Mouse (Mus musculus) stomach, embryonic 14.5 days (tissue): ENCODE results near the gene Ust. TPM values are rescaled to one million over a fixed set of nuclear protein-coding genes. Genes with fewer than 3 reads are reported as not detected.
A peak's percentile ranks its signal among the peaks of the same experiment; 100 is the strongest.

ENCODE experiments used
- ATAC-seq: fragments of 200-750 bp; cut with Nextera tagmentation; 2 replicates; pipeline ENCODE4 v1.8.0; 2017; ENCODE audit warnings: low read depth, moderate TSS enrichment; ENCODE audit not compliant: insufficient number of reproducible peaks, insufficient read depth, low FRiP score
- H3K27ac ChIP-seq: fragments of 300-500 bp; sonication (generic); 2 replicates; pipeline ENCODE4 v1.5.1; 2014; ENCODE audit warnings: mild to moderate bottlenecking, low read length, moderate library complexity, mixed read lengths
- H3K27me3 ChIP-seq: fragments of 300-500 bp; sonication (generic); 2 replicates; pipeline ENCODE4 v1.6.1; 2014; ENCODE audit warnings: low read length, control low read depth, mixed read lengths; ENCODE audit not compliant: control insufficient read depth, insufficient read depth
- H3K36me3 ChIP-seq: fragments of 300-500 bp; sonication (generic); 2 replicates; pipeline ENCODE4 v1.6.1; 2014; ENCODE audit warnings: mild to moderate bottlenecking, control low read depth, low read length, moderate library complexity, mixed read lengths; ENCODE audit not compliant: control insufficient read depth, insufficient read depth
- H3K4me1 ChIP-seq: fragments of 300-500 bp; sonication (generic); 2 replicates; pipeline ENCODE4 v1.6.1; 2014; ENCODE audit warnings: low read length, control low read depth, mixed read lengths; ENCODE audit not compliant: control insufficient read depth, insufficient read depth
- H3K4me2 ChIP-seq: fragments of 300-500 bp; sonication (generic); replicated peaks from 2 replicates; pipeline ENCODE4 v1.6.1; 2014; ENCODE audit warnings: low read depth, low read length, control low read depth
- H3K4me3 ChIP-seq: fragments of 300-500 bp; sonication (generic); 2 replicates; pipeline ENCODE4 v1.5.1; 2014; ENCODE audit warnings: low read depth, low read length, control low read depth
- H3K9ac ChIP-seq: fragments of 300-500 bp; sonication (generic); replicated peaks from 2 replicates; pipeline ENCODE4 v1.6.1; 2014; ENCODE audit warnings: low read depth, mild to moderate bottlenecking, control low read depth, low read length, moderate library complexity, mixed read lengths
- H3K9me3 ChIP-seq: fragments of 300-500 bp; sonication (generic); 2 replicates; pipeline ENCODE4 v1.6.1; 2016; ENCODE audit warnings: low read depth, low read length, control low read depth; ENCODE audit not compliant: control insufficient read depth
- WGBS: fragments of 180-500 bp; shearing (Covaris S2); extraction: QIAGEN DNeasy Blood & Tissue Kit; methylation state at CpG from one replicate; pipeline ENCODE4 v1.1.7; 2014; 5-methylcytosine and 5-hydroxymethylcytosine counted together
- polyA plus RNA-seq: library from polyadenylated mRNA; unstranded; fragments of >200 nt; fragmentation: Nextera tagmentation; extraction: Ambion mirVana; gene quantifications from 2 replicates; pipeline ENCODE4 v1.2.1, GENCODE M21; 2014

The Ust gene
- polyA plus RNA-seq, 1 experiment from 2014 or later: 6.3 TPM

DNA sequence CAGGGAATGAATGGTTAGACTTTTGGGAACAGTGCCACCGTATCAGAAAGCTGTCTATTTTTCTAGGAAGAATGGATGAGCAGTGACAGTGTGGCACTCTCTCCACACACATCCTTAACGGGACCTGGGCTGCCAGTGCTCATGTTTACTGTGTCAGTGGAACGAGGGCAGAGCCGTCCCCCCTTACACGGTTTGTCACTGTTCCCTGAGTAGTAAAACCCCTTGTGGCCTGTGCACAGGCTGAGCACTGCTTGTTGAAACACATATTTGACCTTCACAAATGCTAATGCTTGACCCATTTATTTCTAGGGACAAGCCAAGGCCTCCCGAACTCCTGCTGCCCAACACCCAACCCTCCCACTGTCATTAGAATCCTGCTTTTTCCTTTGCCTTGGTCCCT lies 209.2 kb downstream of the Ust start:
- no peak for ATAC-seq
- WGBS: 60% methylated on average over 6 of the region's 6 CpGs
- no peak overlapping the region for H3K27ac ChIP-seq
- no peak overlapping the region for H3K4me3 ChIP-seq
- H3K36me3 ChIP-seq: no peaks in the 10 kb centered on the region
- no peak overlapping the region for H3K9ac ChIP-seq
- no peaks in the 10 kb centered on the region for H3K27me3 ChIP-seq
- no peak overlapping the region for H3K4me2 ChIP-seq
- H3K4me1 ChIP-seq: no peaks in the 10 kb centered on the region
- no peaks in the 10 kb centered on the region for H3K9me3 ChIP-seq

DNA sequence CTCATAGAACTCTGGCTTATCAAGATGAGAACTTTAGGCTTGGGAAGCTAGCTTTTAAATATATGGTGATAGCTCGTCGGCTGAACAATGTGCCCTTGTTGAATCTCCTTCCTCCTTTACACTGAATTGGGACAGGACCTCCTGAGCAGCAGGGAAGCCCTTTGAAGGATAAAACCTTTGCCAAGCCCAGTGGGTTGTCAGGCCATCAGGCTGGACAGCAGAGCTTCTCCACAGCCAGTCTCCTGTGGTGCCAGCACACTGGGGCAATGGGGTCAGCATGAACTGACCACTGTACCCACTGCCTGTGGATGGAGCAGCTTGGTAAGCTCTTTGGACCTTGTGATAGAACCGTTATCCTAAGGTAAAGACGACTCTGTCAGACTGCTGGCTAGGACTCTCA lies 214.4 kb downstream of the Ust start:
- no peak for ATAC-seq
- Histone ChIP-seq H3K27ac (no peak overlapping the region), H3K36me3 (no peaks in the 10 kb centered on the region), H3K4me3 (no peak overlapping the region), H3K9me3 (no peaks in the 10 kb centered on the region), H3K4me2 (no peak overlapping the region), H3K27me3 (no peaks in the 10 kb centered on the region), H3K4me1 (no peaks in the 10 kb centered on the region), H3K9ac (no peak overlapping the region)
- WGBS: 83% methylated on average over 4 of the region's 4 CpGs

DNA sequence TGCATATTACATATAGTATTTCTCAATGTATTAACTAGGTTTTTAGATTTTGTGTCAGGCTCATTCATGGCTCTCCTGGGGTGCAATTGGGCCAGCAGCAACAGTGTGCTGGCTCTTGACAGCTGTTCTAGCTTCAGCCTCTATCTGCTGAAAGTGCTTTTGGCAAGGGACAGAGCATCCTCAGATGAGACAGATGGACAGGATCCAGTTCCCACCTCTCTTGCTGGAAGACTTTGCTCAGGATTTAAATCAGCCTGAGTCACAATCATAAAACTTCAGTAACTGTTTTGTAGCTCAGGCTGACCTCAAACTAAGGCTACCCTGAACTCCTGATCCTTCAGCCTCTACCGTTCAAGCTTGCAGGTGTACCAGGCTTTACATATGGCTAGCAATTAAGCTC lies 219.5 kb downstream of the Ust start:
- ATAC-seq: no peak
- Histone ChIP-seq H3K27ac (no peak overlapping the region), H3K27me3 (no peaks in the 10 kb centered on the region), H3K9me3 (no peaks in the 10 kb centered on the region), H3K9ac (no peak overlapping the region), H3K36me3 (no peaks in the 10 kb centered on the region), H3K4me1 (no peaks in the 10 kb centered on the region), H3K4me2 (no peak overlapping the region), H3K4me3 (no peak overlapping the region)
- WGBS: 93% methylated on average over 1 of the region's 1 CpGs

DNA sequence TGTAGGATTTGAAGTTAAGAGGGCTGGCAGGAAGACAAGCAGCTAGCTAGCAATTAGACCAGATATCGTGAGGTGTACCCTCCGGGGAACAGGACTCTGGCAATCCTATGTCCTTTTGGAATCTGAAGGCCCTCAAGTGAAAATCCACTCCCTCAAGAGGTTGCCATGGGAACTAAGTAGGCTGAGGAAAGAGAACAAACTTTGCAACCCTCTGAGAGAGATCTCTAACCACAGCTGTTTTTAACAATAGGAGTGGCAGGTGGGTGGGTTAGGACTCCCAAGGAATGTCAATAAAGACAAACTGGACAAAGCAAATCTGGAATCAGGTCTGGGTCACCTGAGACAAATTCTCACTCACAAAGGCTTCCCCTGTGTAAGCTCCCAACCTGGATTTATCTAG lies 221.4 kb downstream of the Ust start:
- Histone ChIP-seq H3K36me3 (no peaks in the 10 kb centered on the region), H3K4me1 (no peaks in the 10 kb centered on the region), H3K27ac (no peak overlapping the region), H3K4me3 (no peak overlapping the region), H3K4me2 (no peak overlapping the region), H3K9me3 (no peaks in the 10 kb centered on the region), H3K9ac (no peak overlapping the region), H3K27me3 (no peaks in the 10 kb centered on the region)
- 30% methylated on average over 2 of the region's 2 CpGs for WGBS
- ATAC-seq: no peak; the same call in 1 of the 2 replicates

DNA sequence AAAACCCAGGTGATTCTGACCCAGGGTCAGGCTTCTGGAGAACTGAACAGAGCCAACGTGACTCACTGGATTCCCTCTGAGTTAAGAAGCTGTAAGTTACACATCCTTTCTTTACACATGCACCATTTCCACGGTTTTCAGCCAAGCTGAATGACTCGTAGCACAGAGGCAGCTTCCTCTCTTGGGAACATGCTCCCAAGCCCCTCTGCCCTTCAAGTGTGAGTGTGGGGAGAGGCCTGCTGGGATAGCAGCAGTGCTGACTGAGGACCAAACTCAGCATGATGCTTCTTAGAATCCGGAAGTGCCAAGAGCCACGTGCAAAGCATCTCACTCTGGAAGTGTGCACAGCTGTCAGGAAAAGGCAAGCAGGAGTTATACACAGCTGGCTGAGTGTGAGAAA lies 228.0 kb downstream of the Ust start:
- H3K4me1 ChIP-seq: no peaks in the 10 kb centered on the region
- no peak for ATAC-seq
- H3K27ac ChIP-seq: no peak overlapping the region
- no peak overlapping the region for H3K9ac ChIP-seq
- WGBS: 61% methylated on average over 5 of the region's 5 CpGs
- no peaks in the 10 kb centered on the region for H3K36me3 ChIP-seq
- no peak overlapping the region for H3K4me3 ChIP-seq
- H3K9me3 ChIP-seq: no peaks in the 10 kb centered on the region
- no peaks in the 10 kb centered on the region for H3K27me3 ChIP-seq
- H3K4me2 ChIP-seq: no peak overlapping the region

DNA sequence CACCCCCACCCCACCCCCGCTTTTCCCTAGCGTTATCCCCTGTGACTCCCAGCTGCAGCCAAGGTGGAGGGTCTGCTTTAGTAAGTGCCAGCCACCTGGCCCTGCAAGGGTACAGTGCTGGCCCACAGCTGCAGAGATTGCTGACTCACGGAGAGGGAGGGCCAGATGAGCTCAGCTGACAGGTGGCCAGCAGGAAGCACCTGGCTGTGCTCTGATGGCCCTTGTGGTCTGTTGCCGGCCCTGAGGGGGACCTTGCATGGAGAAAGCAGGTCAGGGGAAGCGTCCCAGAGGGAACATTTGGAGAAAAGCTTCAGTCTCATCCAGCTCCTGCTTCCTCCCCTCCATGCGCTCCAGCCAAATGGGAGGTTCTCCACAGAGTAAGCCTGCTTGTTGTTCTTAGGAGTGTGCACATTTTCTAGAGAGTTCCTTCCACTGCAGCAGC lies 231.3 kb downstream of the Ust start:
- H3K4me3 ChIP-seq: no peak overlapping the region
- 0 out of 2 replicates have a peak overlapping the region, but pooled peaks have one; percentile 3 for H3K9ac ChIP-seq
- no peaks in the 10 kb centered on the region for H3K36me3 ChIP-seq
- no peak overlapping the region for H3K4me2 ChIP-seq
- 19% methylated on average over 6 of the region's 6 CpGs for WGBS
- peak; percentile 61; the same call in 1 of the 2 replicates for ATAC-seq
- no peak overlapping the region for H3K27ac ChIP-seq
- no peaks in the 10 kb centered on the region for H3K4me1 ChIP-seq
- H3K27me3 ChIP-seq: no peaks in the 10 kb centered on the region
- H3K9me3 ChIP-seq: no peaks in the 10 kb centered on the region

DNA sequence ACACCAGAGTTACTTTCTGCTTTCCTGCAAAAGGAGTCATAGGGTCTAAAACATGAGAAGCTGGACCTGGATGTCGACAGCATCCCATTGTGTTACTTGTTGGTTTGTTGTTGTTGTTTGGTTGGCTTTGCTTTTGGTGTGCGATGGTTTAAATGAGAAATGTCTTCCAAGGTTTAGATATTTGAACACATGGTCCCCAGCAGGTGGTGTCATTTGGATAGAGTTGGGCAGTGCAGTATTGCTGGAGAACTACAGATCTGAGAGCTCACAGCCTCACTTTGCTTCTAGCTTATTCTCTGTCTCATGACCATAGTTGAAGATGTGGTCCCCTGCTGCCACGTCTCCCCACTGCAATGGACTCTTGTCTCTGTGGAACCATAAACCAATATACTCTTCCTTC lies 234.6 kb downstream of the Ust start:
- Histone ChIP-seq H3K27ac (no peak overlapping the region), H3K36me3 (no peaks in the 10 kb centered on the region), H3K9me3 (no peaks in the 10 kb centered on the region), H3K4me2 (no peak overlapping the region), H3K27me3 (no peaks in the 10 kb centered on the region), H3K9ac (no peak overlapping the region), H3K4me3 (no peak overlapping the region), H3K4me1 (no peaks in the 10 kb centered on the region)
- WGBS: 88% methylated on average over 3 of the region's 3 CpGs
- no peak for ATAC-seq

DNA sequence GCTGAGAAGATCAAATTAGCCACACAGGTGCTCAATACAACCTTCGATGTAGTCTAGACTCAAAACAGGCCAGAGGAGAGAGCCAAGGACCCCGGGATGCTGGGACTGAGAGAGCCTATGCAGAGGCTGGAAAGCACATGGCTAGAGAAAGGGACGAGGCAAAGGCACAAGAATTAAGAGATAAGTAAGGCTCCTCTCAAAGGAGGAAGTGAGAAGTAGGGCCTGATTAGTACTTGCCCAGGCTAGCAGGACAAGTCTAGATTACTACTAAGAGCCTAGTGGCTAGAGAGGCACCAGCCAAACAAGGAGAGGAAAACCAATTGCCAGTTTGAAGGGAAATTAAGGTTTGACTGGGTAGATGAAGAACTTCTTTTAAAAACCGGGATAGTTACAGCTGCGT lies 241.5 kb downstream of the Ust start:
- Histone ChIP-seq H3K4me1 (no peaks in the 10 kb centered on the region), H3K4me2 (no peak overlapping the region), H3K36me3 (no peaks in the 10 kb centered on the region), H3K27ac (no peak overlapping the region), H3K9ac (no peak overlapping the region), H3K27me3 (no peaks in the 10 kb centered on the region), H3K9me3 (no peaks in the 10 kb centered on the region), H3K4me3 (no peak overlapping the region)
- WGBS: 82% methylated on average over 5 of the region's 5 CpGs
- ATAC-seq: no peak

DNA sequence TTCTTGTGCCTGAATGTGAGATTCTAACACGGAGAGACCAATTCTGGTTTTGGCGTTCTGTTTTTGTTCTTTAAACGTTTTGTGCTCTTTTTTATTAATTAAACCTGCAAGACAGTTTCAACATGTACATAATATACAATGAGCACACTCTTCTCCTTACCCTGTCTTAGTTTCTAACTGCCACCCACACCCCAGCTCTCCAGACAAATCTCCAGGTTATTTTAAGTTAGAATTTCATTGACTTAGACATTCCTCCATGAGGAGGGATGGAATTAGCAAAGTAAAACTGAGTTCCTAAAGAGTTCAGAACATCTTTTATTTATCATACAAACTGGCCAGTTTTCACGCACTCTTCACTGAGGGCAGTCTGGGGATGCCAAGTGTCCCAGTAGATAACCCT lies 248.9 kb downstream of the Ust start:
- no peak overlapping the region for H3K9ac ChIP-seq
- H3K36me3 ChIP-seq: no peaks in the 10 kb centered on the region
- H3K9me3 ChIP-seq: no peaks in the 10 kb centered on the region
- no peak for ATAC-seq
- no peak overlapping the region for H3K27ac ChIP-seq
- no peak overlapping the region for H3K4me3 ChIP-seq
- no peaks in the 10 kb centered on the region for H3K4me1 ChIP-seq
- no peak overlapping the region for H3K4me2 ChIP-seq
- no peaks in the 10 kb centered on the region for H3K27me3 ChIP-seq
- 85% methylated on average over 4 of the region's 4 CpGs for WGBS
